Mouse (Mus musculus) small intestine, adult 2 months (tissue): ENCODE data around the gene Ankdd1b. TPM values are rescaled to one million over a fixed set of nuclear protein-coding genes. Genes with fewer than 3 reads are reported as not detected.

Experiments used
- H3K27ac ChIP-seq: fragments of 200-500 bp; 2 replicates; pipeline ENCODE4 v1.5.1; 2012; ENCODE audit warnings: low read depth, low read length, control low read depth, inconsistent platforms; ENCODE audit not compliant: insufficient read depth
- H3K27me3 ChIP-seq: fragments of 200-500 bp; 2 replicates; pipeline ENCODE4 v1.6.1; 2012; ENCODE audit warnings: mild to moderate bottlenecking, moderate library complexity, low read length, inconsistent platforms; ENCODE audit not compliant: control insufficient read depth, insufficient read depth
- H3K36me3 ChIP-seq: fragments of 200-500 bp; 2 replicates; pipeline ENCODE4 v1.6.1; 2012; ENCODE audit warnings: mild to moderate bottlenecking, low read length, control low read depth, inconsistent platforms; ENCODE audit not compliant: control insufficient read depth, insufficient read depth
- H3K4me1 ChIP-seq: fragments of 200-500 bp; 2 replicates; pipeline ENCODE4 v1.6.1; 2012; ENCODE audit warnings: low read length, inconsistent platforms, mixed read lengths; ENCODE audit not compliant: control insufficient read depth, insufficient read depth, insufficient read length
- H3K4me3 ChIP-seq: fragments of 200-500 bp; 2 replicates; pipeline ENCODE4 v1.5.1; 2012; ENCODE audit warnings: low read depth, mild to moderate bottlenecking, control low read depth, inconsistent platforms, low read length, moderate library complexity
- CTCF ChIP-seq: fragments of 200-500 bp; IDR thresholded peaks from 2 replicates; pipeline ENCODE4 v1.5.1; 2012; ENCODE audit warnings: low read depth, mild to moderate bottlenecking, control low read depth, inconsistent platforms, low read length, moderate library complexity, mixed read lengths; ENCODE audit not compliant: insufficient replicate concordance, insufficient read length; ENCODE audit errors: extremely low read depth
- POLR2A ChIP-seq: fragments of 200-500 bp; IDR thresholded peaks from 2 replicates; pipeline ENCODE4 v1.6.1; 2012; ENCODE audit warnings: low read depth, mild to moderate bottlenecking, control low read depth, inconsistent platforms, low read length, moderate library complexity
- WGBS: fragments of 180-500 bp; shearing (Covaris S2); methylation state at CpG from one replicate; pipeline ENCODE4 v1.1.7; 2018; 5-methylcytosine and 5-hydroxymethylcytosine counted together
- polyA plus RNA-seq: library from polyadenylated mRNA; depleted of rRNA; stranded (reverse); fragments of >200 nt; gene quantifications from 2 replicates; pipeline ENCODE4 v1.2.3, GENCODE M21; 2012; rRNA removed

Gene Ankdd1b
- polyA plus RNA-seq, 1 experiment, result not detected

- TF ChIP-seq POLR2A (peak; percentile 62; the same call in 1 of the 2 replicates), CTCF (peak; percentile 19; the same call in 1 of the 2 replicates)
- H3K36me3 ChIP-seq, result peaks cover 11% of the 10 kb centered on the region
- H3K4me3 ChIP-seq, result peak within 1 kb of the TSS; percentile 87
- no peaks in the 10 kb centered on the region for H3K4me1 ChIP-seq
- WGBS, result under 1% methylated on average over 44 of the region's 44 CpGs
- H3K27me3 ChIP-seq, result no peaks in the 10 kb centered on the region
- peak within 1 kb of the TSS; percentile 30; the same call in 1 of the 2 replicates for H3K27ac ChIP-seq
These were observed 82.7 kb downstream of the Ankdd1b start, which contains the start of gene Poc5 for GRCm38 (mm10) chr13:96388042-96388888. Gene Poc5, plus strand, starts transcription at chr13:96388294.

GRCm38 (mm10) chr13:96377883-96378282, 93.1 kb downstream of the Ankdd1b start:
- no peak for TF ChIP-seq POLR2A
- no peak for TF ChIP-seq CTCF
- 60% methylated on average over 4 of the region's 4 CpGs for WGBS

DNA sequence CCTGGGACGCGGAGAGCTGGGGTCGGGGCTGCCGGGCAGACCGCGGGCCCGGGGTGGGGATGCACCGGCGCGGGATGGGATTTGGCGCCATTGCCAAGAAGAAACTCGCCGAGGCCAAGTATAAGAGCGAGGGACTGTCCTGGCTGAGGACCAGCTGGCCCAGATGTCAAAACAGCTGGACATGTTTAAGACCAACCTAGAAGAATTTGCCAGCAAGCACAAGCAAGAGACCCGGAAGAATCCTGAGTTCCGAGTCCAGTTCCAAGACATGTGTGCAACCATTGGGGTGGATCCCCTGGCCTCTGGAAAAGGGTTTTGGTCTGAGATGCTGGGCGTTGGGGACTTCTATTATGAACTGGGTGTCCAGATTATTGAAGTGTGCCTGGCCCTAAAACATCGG, 94.1 kb downstream of the Ankdd1b start:
- TF ChIP-seq CTCF (no peak), POLR2A (no peak)
- H3K27me3 ChIP-seq, result no peaks in the 10 kb centered on the region; the same call in 1 of the 2 replicates
- WGBS, result 87% methylated on average over 18 of the region's 18 CpGs
- H3K4me1 ChIP-seq, result no peaks in the 10 kb centered on the region
- H3K27ac ChIP-seq, result no peak overlapping the region
- no peak overlapping the region for H3K4me3 ChIP-seq
- no peaks in the 10 kb centered on the region for H3K36me3 ChIP-seq

More at GRCm38 (mm10) chr13:96377883-96378282, 93.1 kb downstream of the Ankdd1b start:
- Histone ChIP-seq H3K36me3 (no peaks in the 10 kb centered on the region), H3K27me3 (no peaks in the 10 kb centered on the region; the same call in 1 of the 2 replicates), H3K4me1 (no peaks in the 10 kb centered on the region), H3K4me3 (no peak overlapping the region), H3K27ac (no peak overlapping the region)

GRCm38 (mm10) chr13:96375519-96375918, 95.5 kb downstream of the Ankdd1b start:
- no peaks in the 10 kb centered on the region for H3K36me3 ChIP-seq
- no peaks in the 10 kb centered on the region; the same call in 1 of the 2 replicates for H3K27me3 ChIP-seq
- no peak overlapping the region for H3K27ac ChIP-seq
- H3K4me1 ChIP-seq, result no peaks in the 10 kb centered on the region
- no peak for TF ChIP-seq CTCF
- TF ChIP-seq POLR2A, result no peak
- 0% methylated on average over 2 of the region's 2 CpGs for WGBS
- no peak overlapping the region for H3K4me3 ChIP-seq

Other genes starting within 250 kb of the Ankdd1b start
- gene Poc5, start 82.9 kb downstream of the Ankdd1b start, polyA plus RNA-seq, result 1.2 and 1.7 TPM in 2 replicates
- gene Gm17622, start 19.5 kb upstream of the Ankdd1b start, polyA plus RNA-seq, result not detected in 2 replicates
- 0.30 and 0.42 TPM in 2 replicates for gene Polk, start 71.4 kb upstream of the Ankdd1b start, polyA plus RNA-seq
- 8.2 and 12.7 TPM in 2 replicates for gene Col4a3bp, start 71.4 kb upstream of the Ankdd1b start, polyA plus RNA-seq
- 12.0 and 21.6 TPM in 2 replicates for gene Hmgcr, start 199.7 kb upstream of the Ankdd1b start, polyA plus RNA-seq